ENCODE assay signal across 8 mouse cellular contexts in the genomic region with DNA sequence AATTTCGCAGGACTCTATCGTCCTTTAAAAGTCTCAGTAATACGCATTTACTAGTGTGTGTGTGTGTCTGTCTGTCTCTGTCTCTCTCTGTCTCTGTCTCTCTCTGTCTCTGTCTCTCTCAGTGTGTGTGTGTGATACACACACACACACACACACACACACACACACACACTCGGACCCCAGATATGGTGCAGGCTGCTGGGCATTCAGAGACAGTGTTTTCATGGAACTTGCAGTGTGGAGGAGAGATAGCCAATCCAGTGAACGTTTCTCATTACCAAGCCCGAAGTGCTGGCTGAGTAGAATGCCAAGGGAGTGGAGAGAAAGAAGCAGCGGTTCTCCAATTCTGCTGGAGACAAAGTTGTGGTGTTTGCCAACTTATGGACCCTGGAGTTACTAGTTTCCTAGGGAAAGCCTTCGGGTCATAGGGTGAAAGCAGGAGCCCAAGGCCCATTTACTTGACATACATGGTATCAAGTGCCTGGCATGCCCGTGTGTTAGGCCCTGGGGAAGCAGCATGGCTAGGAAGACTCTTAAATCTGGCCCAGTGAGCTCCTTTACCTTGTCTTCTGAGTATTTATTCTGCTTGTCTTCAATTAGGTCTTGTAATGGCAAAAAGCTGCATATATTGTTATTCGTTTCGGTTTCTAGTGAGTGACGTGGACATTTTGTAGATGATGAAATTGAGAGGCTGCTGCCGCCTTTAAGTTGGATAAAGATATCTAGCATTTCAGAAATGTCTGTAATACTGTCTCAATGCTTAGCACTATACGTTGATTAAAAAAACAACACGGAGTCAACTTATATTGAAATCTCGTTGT. TPM values are rescaled to one million over a fixed set of nuclear protein-coding genes. Genes with fewer than 3 reads are reported as not detected.
DNase-seq lines count a peak whose midpoint lies in the region; ATAC-seq and TF ChIP-seq lines count a peak whose summit lies in the region.

No protein-coding gene starts in this region.

- TF ChIP-seq CTCF in layer of hippocampus, adult 2 months (conservative IDR thresholded peaks at IDR 0.05): no peak
- no peak for TF ChIP-seq CTCF in bone marrow macrophage, adult 2 months (IDR thresholded peaks at IDR 0.05; ENCODE audit: low read depth, low read length)

- 54% methylated on average over 16 of the region's 16 CpGs for WGBS in hindbrain, embryonic 11.5 days
- WGBS in midbrain, embryonic 10.5 days: 51% methylated on average over 16 of the region's 16 CpGs

- peak overlapping the region; percentile 81 for H3K9ac ChIP-seq in hindbrain, embryonic 11.5 days (ENCODE audit: low read depth, low read length)

- H3K27me3 ChIP-seq in hindbrain, embryonic 11.5 days (ENCODE audit: control insufficient read depth, insufficient read depth, low read length): no peaks in the 10 kb centered on the region
- H3K27me3 ChIP-seq in midbrain, embryonic 10.5 days (ENCODE audit: low read depth, poor library complexity, severe bottlenecking): no peaks in the 10 kb centered on the region

- no peaks in the 10 kb centered on the region for H3K36me3 ChIP-seq in hindbrain, embryonic 11.5 days (ENCODE audit: control insufficient read depth, insufficient read depth, low read length)
- H3K36me3 ChIP-seq in midbrain, embryonic 10.5 days: peaks cover 10% of the 10 kb centered on the region

- H3K4me3 ChIP-seq in layer of hippocampus, adult 2 months: peak overlapping the region; percentile 99
- peak overlapping the region; percentile 96 for H3K4me3 ChIP-seq in bone marrow macrophage, adult 2 months (ENCODE audit: insufficient read depth, low read length)
- peak overlapping the region; percentile 84 for H3K4me3 ChIP-seq in hindbrain, embryonic 11.5 days (ENCODE audit: low read depth, low read length)
- H3K4me3 ChIP-seq in midbrain, embryonic 10.5 days: peak overlapping the region; percentile 94

- H3K9me3 ChIP-seq in hindbrain, embryonic 11.5 days (ENCODE audit: control insufficient read depth, low read length): no peaks in the 10 kb centered on the region
- H3K9me3 ChIP-seq in midbrain, embryonic 10.5 days (replicated peaks): no peaks in the 10 kb centered on the region

- H3K4me1 ChIP-seq in bone marrow macrophage, adult 2 months (ENCODE audit: control insufficient read depth, insufficient read depth, low read length): peaks cover 6% of the 10 kb centered on the region
- H3K4me1 ChIP-seq in hindbrain, embryonic 11.5 days (replicated peaks; ENCODE audit: control insufficient read depth, insufficient read depth, low read length): 0 out of 2 replicates have a peak, but pooled peaks cover 4% of the 10 kb centered on the region
- peaks cover 19% of the 10 kb centered on the region for H3K4me1 ChIP-seq in midbrain, embryonic 10.5 days

- DNase-seq in layer of hippocampus, adult 2 months (ENCODE audit: low spot score in 2 of 2): no peak
- no peak for DNase-seq in layer of hippocampus, adult 9-10 months (ENCODE audit: low spot score)
- DNase-seq in hindbrain, embryonic 11.5 days (ENCODE audit: low spot score): peak; percentile 6
- no peak for DNase-seq in midbrain, embryonic 10.5 days (ENCODE audit: low spot score)
- no peak for DNase-seq in left cerebral cortex, postnatal 36 days (ENCODE audit: low spot score in 2 of 2)
- no peak for DNase-seq in gastrocnemius, postnatal 10 days
- no peak for DNase-seq in left cerebral cortex, postnatal 4 days

- peak overlapping the region; percentile 89 for H3K27ac ChIP-seq in layer of hippocampus, adult 2 months
- H3K27ac ChIP-seq in bone marrow macrophage, adult 2 months (ENCODE audit: insufficient read depth, low read depth, low read length): no peak overlapping the region
- no peak overlapping the region for H3K27ac ChIP-seq in hindbrain, embryonic 11.5 days (ENCODE audit: low read depth, low read length)
- H3K27ac ChIP-seq in midbrain, embryonic 10.5 days (replicated peaks): peak overlapping the region; percentile 92

- TF ChIP-seq POLR2A in bone marrow macrophage, adult 2 months (IDR thresholded peaks at IDR 0.05; ENCODE audit: borderline replicate concordance, low read depth, low read length): no peak

- H3K4me2 ChIP-seq in hindbrain, embryonic 11.5 days (replicated peaks; ENCODE audit: low read depth, low read length): peak overlapping the region; percentile 61

- ATAC-seq in hindbrain, embryonic 11.5 days (ENCODE audit: low FRiP score): peak; percentile 39

- intact Hi-C loops in left cerebral cortex, postnatal 36 days (cut with DNase I): no loop called here
- intact Hi-C loops in left cerebral cortex, postnatal 4 days (cut with DNase I): no loop called here

RNA-seq across cellular contexts. Expression of a gene that starts 0.8 kb away (rescaled TPM):
- 10 to 100 TPM; 34.5 to 36.8 TPM for total RNA-seq in layer of hippocampus, adult 2 months (2021)
- polyA plus RNA-seq in bone marrow macrophage, adult 2 months (2012; ENCODE audit: insufficient read depth, insufficient read length, missing spikeins): 5.4 and 7.3 TPM in 2 replicates
- polyA plus RNA-seq in hindbrain, embryonic 11.5 days (2014; fragmentation: Nextera tagmentation; extraction: Ambion mirVana): 15.5 and 17.7 TPM in 2 replicates
- 13.3 and 14.9 TPM in 2 replicates for polyA plus RNA-seq in midbrain, embryonic 10.5 days (2016; fragmentation: Nextera tagmentation; extraction: Ambion mirVana)
- total RNA-seq in left cerebral cortex, postnatal 36 days (2021): 10 to 100 TPM; 31.3 to 33.6 TPM
- 10 to 100 TPM; 16.0 to 17.7 TPM for total RNA-seq in gastrocnemius, postnatal 10 days (2021)
- 10 to 100 TPM; 33.9 to 37.2 TPM for total RNA-seq in left cerebral cortex, postnatal 4 days (2021)

RNA-seq across cellular contexts. Expression of a gene that starts 20.8 kb away (rescaled TPM):
- 100 to 1,000 TPM; 115 to 126 TPM for total RNA-seq in layer of hippocampus, adult 2 months (2021)
- polyA plus RNA-seq in bone marrow macrophage, adult 2 months (2012; ENCODE audit: insufficient read depth, insufficient read length, missing spikeins): 33.9 and 39.6 TPM in 2 replicates
- 171 and 208 TPM in 2 replicates for polyA plus RNA-seq in hindbrain, embryonic 11.5 days (2014; fragmentation: Nextera tagmentation; extraction: Ambion mirVana)
- 194 and 202 TPM in 2 replicates for polyA plus RNA-seq in midbrain, embryonic 10.5 days (2016; fragmentation: Nextera tagmentation; extraction: Ambion mirVana)
- 100 to 1,000 TPM; 112 to 127 TPM for total RNA-seq in left cerebral cortex, postnatal 36 days (2021)
- total RNA-seq in gastrocnemius, postnatal 10 days (2021): 100 to 1,000 TPM; 103 to 107 TPM
- total RNA-seq in left cerebral cortex, postnatal 4 days (2021): 100 to 1,000 TPM; 127 to 137 TPM

Comparison
In these comparisons a context has a peak if more than half of its experiments do, and no peak if none do; other contexts are left out.
1. H3K27ac ChIP-seq: peak in layer of hippocampus, adult 2 months (single experiment) and midbrain, embryonic 10.5 days (single experiment); none in bone marrow macrophage, adult 2 months (single experiment) and hindbrain, embryonic 11.5 days (single experiment).
2. Peak in every context shown above with its lines, with median percentiles within 50 percentile points of each other: H3K4me3 ChIP-seq.